Mouse (Mus musculus) heart, adult 11 months (tissue): Measurements from ENCODE around the gene Cytip.
"Not testable (repeated sequence)": the region's sequence is repeated elsewhere in the genome, so short reads cannot be mapped to it uniquely, and the experiment has no call there.

Experiments
- DNase-seq: peaks from one replicate; pipeline ENCODE4 v3.0.0; 2022

Gene Cytip

GRCm38 (mm10) chr2:58160541-58161307 is 34.6 kb downstream of the Cytip start:
- no peak for DNase-seq

GRCm38 (mm10) chr2:58159880-58160279 is 35.5 kb downstream of the Cytip start:
- DNase-seq, result peak; percentile 96

GRCm38 (mm10) chr2:58159121-58159520 is 36.2 kb downstream of the Cytip start:
- no peak for DNase-seq

- no peak for DNase-seq
These were observed 36.8 kb downstream of the Cytip start for GRCm38 (mm10) chr2:58158539-58158938.

GRCm38 (mm10) chr2:58158107-58158506 is 37.2 kb downstream of the Cytip start:
- DNase-seq, result no peak

GRCm38 (mm10) chr2:58157466-58157865 is 37.9 kb downstream of the Cytip start:
- no peak for DNase-seq

GRCm38 (mm10) chr2:58156495-58157392 is 38.6 kb downstream of the Cytip start:
- peak; percentile 89 for DNase-seq

- DNase-seq, result no peak
These were observed 39.3 kb downstream of the Cytip start for GRCm38 (mm10) chr2:58156108-58156415.

- DNase-seq, result no peak
These were observed 39.8 kb downstream of the Cytip start for GRCm38 (mm10) chr2:58155271-58156107.

GRCm38 (mm10) chr2:58154555-58154954 is 40.8 kb downstream of the Cytip start:
- no peak for DNase-seq

- no peak for DNase-seq
These were observed 41.6 kb downstream of the Cytip start for GRCm38 (mm10) chr2:58153742-58154141.

- no peak for DNase-seq
These were observed 45.3 kb downstream of the Cytip start for GRCm38 (mm10) chr2:58149983-58150405.

GRCm38 (mm10) chr2:58146572-58146971 is 48.8 kb downstream of the Cytip start:
- DNase-seq, result no peak

- DNase-seq, result no peak
These were observed 54.8 kb downstream of the Cytip start for GRCm38 (mm10) chr2:58140531-58140930.

GRCm38 (mm10) chr2:58138611-58139010 is 56.7 kb downstream of the Cytip start:
- no peak for DNase-seq

GRCm38 (mm10) chr2:58137676-58138075 is 57.7 kb downstream of the Cytip start:
- no peak for DNase-seq

GRCm38 (mm10) chr2:58136526-58136925 is 58.8 kb downstream of the Cytip start:
- DNase-seq, result no peak

GRCm38 (mm10) chr2:58135061-58135463 is 60.3 kb downstream of the Cytip start:
- no peak for DNase-seq

GRCm38 (mm10) chr2:58132597-58132996 is 62.7 kb downstream of the Cytip start:
- no peak for DNase-seq

- DNase-seq, result no peak
These were observed 65.4 kb downstream of the Cytip start for GRCm38 (mm10) chr2:58129903-58130302.

- no peak for DNase-seq
These were observed 84.2 kb downstream of the Cytip start for GRCm38 (mm10) chr2:58111105-58111504.

- not testable (repeated sequence) for DNase-seq
These were observed 87.4 kb downstream of the Cytip start for GRCm38 (mm10) chr2:58107887-58108286.

- DNase-seq, result peak; percentile 61
These were observed 88.3 kb downstream of the Cytip start for GRCm38 (mm10) chr2:58107046-58107445.
